Mouse (Mus musculus) neural tube, embryonic 14.5 days (tissue): ENCODE results near the gene Daxx. TPM values are rescaled to one million over a fixed set of nuclear protein-coding genes. Genes with fewer than 3 reads are reported as not detected.

Source experiments
- ATAC-seq: fragments of 200-750 bp; cut with Nextera tagmentation; 2 replicates; pipeline ENCODE4 v1.8.0; 2017; ENCODE audit warnings: low read depth, mild to moderate bottlenecking, moderate TSS enrichment, moderate library complexity
- H3K27ac ChIP-seq: fragments of 300-500 bp; sonication (generic); 2 replicates; pipeline ENCODE4 v1.5.1; 2014; ENCODE audit warnings: low read depth, mild to moderate bottlenecking, control low read depth, low read length, moderate library complexity, mixed read lengths
- H3K27me3 ChIP-seq: fragments of 300-500 bp; sonication (generic); 2 replicates; pipeline ENCODE4 v1.6.1; 2014; ENCODE audit warnings: low read length; ENCODE audit not compliant: control insufficient read depth, insufficient read depth
- H3K36me3 ChIP-seq: fragments of 300-500 bp; sonication (generic); 2 replicates; pipeline ENCODE4 v1.6.1; 2014; ENCODE audit warnings: low read length, mixed read lengths; ENCODE audit not compliant: control insufficient read depth, insufficient read depth
- H3K4me1 ChIP-seq: fragments of 300-500 bp; sonication (generic); 2 replicates; pipeline ENCODE4 v1.6.1; 2014; ENCODE audit warnings: low read length; ENCODE audit not compliant: control insufficient read depth, insufficient read depth
- H3K4me2 ChIP-seq: fragments of 300-500 bp; sonication (generic); 2 replicates; pipeline ENCODE4 v1.6.1; 2014; ENCODE audit warnings: mild to moderate bottlenecking, low read depth, low read length, control low read depth
- H3K4me3 ChIP-seq: fragments of 300-500 bp; sonication (generic); 2 replicates; pipeline ENCODE4 v1.5.1; 2014; ENCODE audit warnings: low read depth, low read length, control low read depth, mixed read lengths
- H3K9ac ChIP-seq: fragments of 300-500 bp; sonication (generic); replicated peaks from 2 replicates; pipeline ENCODE4 v1.6.1; 2014; ENCODE audit warnings: low read depth, mild to moderate bottlenecking, control low read depth, low read length, mixed read lengths
- H3K9me3 ChIP-seq: fragments of 300-500 bp; sonication (generic); 2 replicates; pipeline ENCODE4 v1.6.1; 2016; ENCODE audit warnings: low read length; ENCODE audit not compliant: control insufficient read depth
- WGBS: fragments of 180-500 bp; shearing (Covaris S2); extraction: QIAGEN DNeasy Blood & Tissue Kit; methylation state at CpG from one replicate; pipeline ENCODE4 v1.1.7; 2014; 5-methylcytosine and 5-hydroxymethylcytosine counted together
- polyA plus RNA-seq: library from polyadenylated mRNA; unstranded; fragments of >200 nt; fragmentation: Nextera tagmentation; extraction: Ambion mirVana; gene quantifications from 2 replicates; pipeline ENCODE4 v1.2.1, GENCODE M21; 2014

The Daxx gene
- polyA plus RNA-seq, 1 experiment from 2014 or later = 46.0 TPM

DNA sequence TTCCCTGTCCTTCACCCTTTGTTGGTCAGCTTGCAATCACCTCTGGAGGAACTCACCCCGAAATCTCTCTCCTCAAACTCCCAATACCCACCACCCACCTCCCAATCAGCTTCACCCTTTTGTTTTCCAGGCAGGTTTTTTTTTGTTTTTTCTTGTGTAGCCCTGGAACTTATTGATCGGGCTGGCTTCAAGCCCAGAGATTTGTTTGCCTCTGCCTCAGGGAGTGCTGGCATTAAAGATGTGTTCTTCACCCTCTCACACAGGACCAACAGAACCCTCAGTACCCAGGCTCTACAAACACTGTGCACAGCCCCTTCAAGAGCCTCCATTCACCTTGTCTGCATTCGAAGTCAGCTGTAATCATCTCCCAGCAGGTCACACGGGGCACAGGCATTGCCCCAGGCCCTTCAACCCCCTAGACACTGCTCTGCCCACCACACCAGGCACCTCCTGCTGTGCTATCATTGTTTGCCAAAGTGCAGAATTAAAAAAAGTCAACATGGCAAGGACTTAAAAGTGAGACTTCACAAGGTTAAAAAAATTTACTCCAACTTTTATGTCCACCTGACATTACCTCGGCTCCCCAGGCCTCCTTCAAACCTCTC lies 44.8 kb downstream of the Daxx start:
- Histone ChIP-seq H3K36me3 (peaks cover 23% of the 10 kb centered on the region; the same call in 1 of the 2 replicates), H3K4me3 (peak overlapping the region; percentile 96), H3K27ac (no peak overlapping the region; the same call in 1 of the 2 replicates), H3K4me1 (peaks cover 44% of the 10 kb centered on the region), H3K9ac (peak overlapping the region; percentile 91), H3K9me3 (no peaks in the 10 kb centered on the region), H3K4me2 (peak overlapping the region; percentile 98), H3K27me3 (no peaks in the 10 kb centered on the region)
- 27% methylated on average over 5 of the region's 5 CpGs for WGBS
- ATAC-seq = no peak

GRCm38 (mm10) chr17:33954646-33955554 lies 45.7 kb downstream of the Daxx start:
- Histone ChIP-seq H3K9ac (peak overlapping the region; percentile 91), H3K4me1 (peaks cover 39% of the 10 kb centered on the region), H3K4me3 (peak overlapping the region; percentile 96), H3K36me3 (peaks cover 25% of the 10 kb centered on the region), H3K4me2 (peak overlapping the region; percentile 98), H3K27ac (peak overlapping the region; percentile 91), H3K27me3 (no peaks in the 10 kb centered on the region), H3K9me3 (no peaks in the 10 kb centered on the region)
- WGBS = 1% methylated on average over 33 of the region's 33 CpGs
- no peak; the same call in 1 of the 2 replicates for ATAC-seq

DNA sequence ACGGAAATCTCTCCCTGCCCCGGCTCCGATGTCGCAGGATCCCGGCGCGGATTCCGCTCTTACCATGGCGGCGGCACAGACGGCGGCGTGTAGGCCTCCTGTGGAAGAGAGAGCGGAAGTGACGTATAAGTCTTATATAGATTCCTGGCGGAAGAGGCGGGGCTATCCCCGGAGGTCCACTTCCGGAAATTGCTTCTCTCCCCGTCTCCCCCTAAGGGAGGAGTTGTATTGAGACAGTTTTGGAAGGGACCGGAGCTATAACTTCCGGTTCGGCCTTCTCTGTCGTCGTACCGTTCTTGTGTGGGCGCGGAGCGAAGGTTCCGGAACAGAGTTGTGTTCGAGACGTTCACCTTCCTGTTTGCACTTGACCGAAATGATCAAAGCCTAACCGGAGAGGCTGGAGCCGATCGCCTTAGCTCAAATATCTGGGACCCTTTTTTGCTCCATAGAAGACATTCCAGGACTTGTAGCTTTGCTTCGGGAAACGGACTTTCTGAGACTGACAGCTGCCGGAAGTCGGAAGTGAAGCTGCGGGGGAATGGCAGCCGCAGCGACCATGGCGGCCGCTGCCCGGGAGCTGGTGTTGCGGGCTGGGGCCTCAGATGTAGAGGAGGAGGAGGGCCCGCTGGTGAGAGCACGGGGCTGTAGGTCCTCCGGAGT lies 46.5 kb downstream of the Daxx start, which contains the start of the genes Vps52 and Rps18:
TSS of gene Vps52 (plus strand) at position 258 of the 660 bp plus-strand sequence.
TSS of gene Rps18 (minus strand) at position 447 of the 660 bp plus-strand sequence.
- ATAC-seq = peak; percentile 90
- H3K27me3 ChIP-seq = no peaks in the 10 kb centered on the region
- H3K9ac ChIP-seq = peak within 1 kb of the TSS; percentile 91
- no peaks in the 10 kb centered on the region for H3K9me3 ChIP-seq
- H3K4me1 ChIP-seq = peaks cover 31% of the 10 kb centered on the region
- WGBS = under 1% methylated on average over 50 of the region's 50 CpGs
- peaks cover 30% of the 10 kb centered on the region for H3K36me3 ChIP-seq
- H3K4me3 ChIP-seq = peak within 1 kb of the TSS; percentile 96
- H3K27ac ChIP-seq = peak within 1 kb of the TSS; percentile 91
- peak within 1 kb of the TSS; percentile 98 for H3K4me2 ChIP-seq

DNA sequence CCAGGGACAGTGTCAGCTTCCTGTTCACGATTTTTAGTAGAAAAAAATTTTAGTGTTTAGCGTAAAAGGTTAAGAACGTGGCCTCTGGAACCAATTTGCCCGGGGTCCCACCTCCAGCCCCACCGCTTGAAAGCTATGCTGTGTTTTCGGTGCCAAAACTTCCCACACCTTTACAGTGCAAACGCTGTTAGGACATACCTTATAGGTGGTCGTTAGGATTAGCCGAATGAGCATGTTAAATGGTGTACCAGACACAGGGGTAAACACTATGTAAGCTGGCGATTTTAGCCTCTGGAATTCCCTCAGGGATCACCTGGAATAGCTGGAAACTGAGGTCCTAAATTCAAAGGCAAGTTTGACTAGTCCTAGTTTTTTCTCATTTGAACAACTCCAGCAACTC lies 47.1 kb downstream of the Daxx start:
- 7% methylated on average over 10 of the region's 10 CpGs for WGBS
- Histone ChIP-seq H3K9ac (peak overlapping the region; percentile 66), H3K4me3 (peak overlapping the region; percentile 96), H3K36me3 (peaks cover 30% of the 10 kb centered on the region), H3K27me3 (no peaks in the 10 kb centered on the region), H3K27ac (peak overlapping the region; percentile 91), H3K4me1 (peaks cover 27% of the 10 kb centered on the region), H3K9me3 (no peaks in the 10 kb centered on the region), H3K4me2 (peak overlapping the region; percentile 88)
- ATAC-seq = no peak

GRCm38 (mm10) chr17:33957493-33957892 lies 48.3 kb downstream of the Daxx start:
- no peak overlapping the region for H3K9ac ChIP-seq
- H3K36me3 ChIP-seq = peaks cover 35% of the 10 kb centered on the region
- WGBS = 87% methylated on average over 6 of the region's 6 CpGs

GRCm38 (mm10) chr17:33958451-33958850 lies 49.2 kb downstream of the Daxx start:
- Histone ChIP-seq H3K36me3 (peaks cover 40% of the 10 kb centered on the region), H3K4me1 (peaks cover 19% of the 10 kb centered on the region), H3K9me3 (no peaks in the 10 kb centered on the region), H3K9ac (no peak overlapping the region), H3K27me3 (no peaks in the 10 kb centered on the region), H3K27ac (no peak overlapping the region), H3K4me2 (no peak overlapping the region), H3K4me3 (no peak overlapping the region)
- no peak for ATAC-seq
- WGBS = 94% methylated on average over 11 of the region's 11 CpGs

More at GRCm38 (mm10) chr17:33957493-33957892, 48.3 kb downstream of the Daxx start:
- H3K4me1 ChIP-seq = peaks cover 20% of the 10 kb centered on the region
- H3K4me2 ChIP-seq = no peak overlapping the region
- ATAC-seq = no peak
- H3K27me3 ChIP-seq = no peaks in the 10 kb centered on the region
- no peak overlapping the region for H3K27ac ChIP-seq
- H3K9me3 ChIP-seq = no peaks in the 10 kb centered on the region
- no peak overlapping the region for H3K4me3 ChIP-seq

- ATAC-seq = no peak
- Histone ChIP-seq H3K9ac (no peak overlapping the region), H3K27me3 (no peaks in the 10 kb centered on the region), H3K4me1 (peaks cover 13% of the 10 kb centered on the region), H3K4me2 (no peak overlapping the region), H3K27ac (no peak overlapping the region), H3K4me3 (no peak overlapping the region), H3K36me3 (peaks cover 38% of the 10 kb centered on the region), H3K9me3 (no peaks in the 10 kb centered on the region)
- WGBS = 97% methylated on average over 13 of the region's 13 CpGs
Measured at GRCm38 (mm10) chr17:33959135-33959534, 49.9 kb downstream of the Daxx start.

GRCm38 (mm10) chr17:33959948-33960347 lies 50.7 kb downstream of the Daxx start:
- Histone ChIP-seq H3K4me3 (no peak overlapping the region), H3K36me3 (peaks cover 40% of the 10 kb centered on the region)
- no peak for ATAC-seq

More at GRCm38 (mm10) chr17:33959948-33960347, 50.7 kb downstream of the Daxx start:
- Histone ChIP-seq H3K9me3 (no peaks in the 10 kb centered on the region), H3K9ac (no peak overlapping the region), H3K4me1 (peaks cover 5% of the 10 kb centered on the region; the same call in 1 of the 2 replicates), H3K4me2 (no peak overlapping the region), H3K27me3 (no peaks in the 10 kb centered on the region), H3K27ac (no peak overlapping the region)
- WGBS = 95% methylated on average over 15 of the region's 15 CpGs
